Mouse (Mus musculus): ENCODE measurements at regions not wholly inside any gene's neighbourhood (a gene's known extent, or its start where the extent isn't known, plus 50 kb on each side); places are given as distances from the start of the nearest gene placed in this dataset.

DNA sequence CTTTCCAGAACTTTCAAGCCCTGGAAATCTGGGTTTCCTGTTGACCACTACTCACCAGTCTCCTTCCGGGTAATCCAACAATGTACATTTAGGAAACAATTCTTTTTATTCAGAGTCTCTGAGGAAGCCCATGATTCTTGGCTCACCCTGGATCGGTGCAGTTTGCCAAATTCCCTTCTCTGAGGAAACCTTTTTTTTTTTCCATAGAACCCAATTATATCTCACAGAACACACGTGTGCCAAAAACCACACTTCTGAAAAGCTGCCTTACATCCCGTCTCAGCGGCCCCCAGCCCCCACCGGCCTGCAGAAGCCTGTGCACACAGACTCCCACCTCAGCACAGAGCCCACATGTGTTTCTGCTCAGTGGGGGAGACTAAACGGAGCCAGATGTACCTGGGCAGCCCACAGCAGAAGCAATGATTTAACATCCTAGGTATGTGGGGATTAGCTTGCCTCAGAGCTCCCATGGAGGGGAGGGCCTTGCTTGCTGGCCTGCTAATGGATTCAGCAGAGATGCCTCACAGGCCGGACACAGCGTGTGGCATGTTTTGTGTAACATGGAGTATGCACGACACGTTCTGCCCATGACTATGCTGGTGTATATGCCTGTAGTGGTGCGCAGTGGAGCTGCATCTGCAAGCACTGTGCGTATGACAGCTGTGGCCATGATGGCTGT lies 413.7 kb downstream of the Rps24 start:
- Histone ChIP-seq H3K36me3 (ENCODE audit: control insufficient read depth, insufficient read depth, low read length) (no peaks in the 10 kb centered on the region), H3K27ac (ENCODE audit: insufficient read depth, low read depth, low read length) (no peak overlapping the region), H3K27me3 (ENCODE audit: control insufficient read depth, insufficient read depth, low read length) (no peaks in the 10 kb centered on the region), H3K4me3 (ENCODE audit: low read depth, low read length) (no peak overlapping the region), H3K4me1 (ENCODE audit: control insufficient read depth, insufficient read depth, insufficient read length, low read length) (no peaks in the 10 kb centered on the region)
- WGBS = 79% methylated on average over 13 of the region's 13 CpGs
- TF ChIP-seq CTCF (IDR thresholded peaks at IDR 0.05; ENCODE audit: extremely low read depth, insufficient read length, insufficient replicate concordance, low read depth, low read length) (no peak), POLR2A (IDR thresholded peaks at IDR 0.05; ENCODE audit: low read depth, low read length) (no peak)

DNA sequence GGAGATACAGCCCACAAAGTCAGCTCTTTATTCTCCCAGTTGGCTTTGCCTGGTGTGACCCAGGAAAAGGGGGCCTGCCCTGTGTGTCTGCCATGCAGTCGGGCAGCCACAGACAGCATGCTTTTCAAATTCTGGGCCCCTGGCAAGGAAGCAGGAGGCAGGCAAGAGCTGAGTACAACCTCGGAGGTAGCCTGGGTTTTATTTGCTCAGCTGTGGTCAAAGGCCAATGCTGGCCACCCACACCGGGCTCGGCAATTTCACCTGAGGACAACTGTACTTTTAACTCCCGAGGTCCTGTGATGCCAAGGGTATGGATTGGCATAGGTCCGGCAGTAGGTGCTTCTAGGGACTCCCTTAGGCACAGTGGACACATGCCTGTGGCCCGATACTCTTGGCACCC lies 414.8 kb downstream of the Rps24 start:
- Histone ChIP-seq H3K4me3 (ENCODE audit: low read depth, low read length) (no peak overlapping the region), H3K27ac (ENCODE audit: insufficient read depth, low read depth, low read length) (no peak overlapping the region), H3K36me3 (ENCODE audit: control insufficient read depth, insufficient read depth, low read length) (no peaks in the 10 kb centered on the region), H3K27me3 (ENCODE audit: control insufficient read depth, insufficient read depth, low read length) (no peaks in the 10 kb centered on the region), H3K4me1 (ENCODE audit: control insufficient read depth, insufficient read depth, insufficient read length, low read length) (no peaks in the 10 kb centered on the region)
- TF ChIP-seq POLR2A (IDR thresholded peaks at IDR 0.05; ENCODE audit: low read depth, low read length) = no peak
- TF ChIP-seq CTCF (IDR thresholded peaks at IDR 0.05; ENCODE audit: extremely low read depth, insufficient read length, insufficient replicate concordance, low read depth, low read length) = no peak
- 30% methylated on average over 7 of the region's 7 CpGs for WGBS

DNA sequence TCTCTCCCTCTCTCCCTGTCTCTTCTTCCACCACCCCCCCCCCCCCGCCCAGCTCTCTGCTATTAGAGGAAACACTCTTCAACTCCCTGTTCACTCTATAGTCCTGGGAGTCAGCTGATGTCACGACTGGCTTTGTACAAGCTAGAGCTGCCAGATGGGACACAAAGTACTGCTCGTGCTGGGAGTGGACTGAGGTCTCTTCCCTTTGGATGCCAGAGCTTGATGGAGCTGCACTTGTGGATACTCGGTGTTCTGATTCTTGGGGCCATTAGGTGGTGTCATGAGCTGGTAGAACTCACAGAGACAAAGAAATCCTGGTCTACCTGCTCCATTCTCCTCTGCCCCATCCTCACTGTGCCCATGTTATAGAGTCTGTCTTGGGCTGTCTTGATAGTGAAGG lies 415.9 kb downstream of the Rps24 start:
- 7% methylated on average over 3 of the region's 4 CpGs for WGBS
- H3K36me3 ChIP-seq (ENCODE audit: control insufficient read depth, insufficient read depth, low read length) = no peaks in the 10 kb centered on the region
- H3K4me3 ChIP-seq (ENCODE audit: low read depth, low read length) = no peak overlapping the region
- no peak overlapping the region for H3K27ac ChIP-seq (ENCODE audit: insufficient read depth, low read depth, low read length)
- TF ChIP-seq CTCF (IDR thresholded peaks at IDR 0.05; ENCODE audit: extremely low read depth, insufficient read length, insufficient replicate concordance, low read depth, low read length) = no peak
- no peak for TF ChIP-seq POLR2A (IDR thresholded peaks at IDR 0.05; ENCODE audit: low read depth, low read length)
- no peaks in the 10 kb centered on the region for H3K4me1 ChIP-seq (ENCODE audit: control insufficient read depth, insufficient read depth, insufficient read length, low read length)
- H3K27me3 ChIP-seq (ENCODE audit: control insufficient read depth, insufficient read depth, low read length) = no peaks in the 10 kb centered on the region

DNA sequence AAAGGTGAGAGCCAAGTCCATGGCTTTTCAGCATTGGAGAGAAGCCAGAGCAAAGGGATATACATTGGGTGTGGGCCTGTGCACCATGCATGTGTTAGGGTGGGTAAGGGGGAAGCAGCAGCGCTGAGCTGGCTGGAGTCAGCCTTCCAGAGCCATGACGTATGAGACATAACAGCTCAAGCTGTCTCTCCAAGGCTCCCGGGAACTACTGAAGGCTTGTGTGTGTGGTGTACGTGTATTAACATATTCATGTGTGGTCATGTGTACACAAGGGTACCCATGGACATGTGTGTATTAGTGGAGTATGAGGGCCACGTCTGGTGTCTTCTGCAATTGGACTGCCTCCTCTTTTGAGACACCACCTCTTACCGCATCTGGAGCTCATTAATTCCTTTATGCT lies 417.8 kb downstream of the Rps24 start:
- TF ChIP-seq CTCF (IDR thresholded peaks at IDR 0.05; ENCODE audit: extremely low read depth, insufficient read length, insufficient replicate concordance, low read depth, low read length) (no peak), POLR2A (IDR thresholded peaks at IDR 0.05; ENCODE audit: low read depth, low read length) (no peak)
- Histone ChIP-seq H3K4me1 (ENCODE audit: control insufficient read depth, insufficient read depth, insufficient read length, low read length) (no peaks in the 10 kb centered on the region), H3K4me3 (ENCODE audit: low read depth, low read length) (no peak overlapping the region), H3K27ac (ENCODE audit: insufficient read depth, low read depth, low read length) (no peak overlapping the region), H3K27me3 (ENCODE audit: control insufficient read depth, insufficient read depth, low read length) (no peaks in the 10 kb centered on the region), H3K36me3 (ENCODE audit: control insufficient read depth, insufficient read depth, low read length) (no peaks in the 10 kb centered on the region)
- WGBS = 68% methylated on average over 6 of the region's 6 CpGs

DNA sequence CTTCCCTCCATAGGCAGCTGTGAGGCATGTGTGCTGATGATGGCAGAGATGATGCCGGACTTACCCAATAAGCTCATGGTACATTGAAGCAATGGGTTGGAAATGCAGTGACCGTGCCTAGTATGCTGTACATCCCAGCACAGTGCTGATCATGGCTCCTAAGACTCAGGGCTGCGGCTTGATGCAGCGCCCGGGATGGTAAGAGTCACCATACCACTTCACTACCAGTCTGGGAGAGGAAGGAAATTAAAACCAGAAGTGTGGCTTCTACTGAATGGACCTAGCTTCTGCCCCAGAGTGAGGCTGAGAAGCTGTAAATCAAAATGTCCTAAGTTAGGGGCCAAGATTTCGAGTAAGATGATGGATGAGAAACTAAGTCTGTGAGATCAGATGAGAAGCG lies 420.0 kb downstream of the Rps24 start:
- H3K27ac ChIP-seq (ENCODE audit: insufficient read depth, low read depth, low read length) = no peak overlapping the region
- no peaks in the 10 kb centered on the region for H3K27me3 ChIP-seq (ENCODE audit: control insufficient read depth, insufficient read depth, low read length)
- no peaks in the 10 kb centered on the region for H3K4me1 ChIP-seq (ENCODE audit: control insufficient read depth, insufficient read depth, insufficient read length, low read length)
- no peak for TF ChIP-seq CTCF (IDR thresholded peaks at IDR 0.05; ENCODE audit: extremely low read depth, insufficient read length, insufficient replicate concordance, low read depth, low read length)
- no peak for TF ChIP-seq POLR2A (IDR thresholded peaks at IDR 0.05; ENCODE audit: low read depth, low read length)
- no peaks in the 10 kb centered on the region for H3K36me3 ChIP-seq (ENCODE audit: control insufficient read depth, insufficient read depth, low read length)
- 74% methylated on average over 7 of the region's 7 CpGs for WGBS
- H3K4me3 ChIP-seq (ENCODE audit: low read depth, low read length) = no peak overlapping the region

DNA sequence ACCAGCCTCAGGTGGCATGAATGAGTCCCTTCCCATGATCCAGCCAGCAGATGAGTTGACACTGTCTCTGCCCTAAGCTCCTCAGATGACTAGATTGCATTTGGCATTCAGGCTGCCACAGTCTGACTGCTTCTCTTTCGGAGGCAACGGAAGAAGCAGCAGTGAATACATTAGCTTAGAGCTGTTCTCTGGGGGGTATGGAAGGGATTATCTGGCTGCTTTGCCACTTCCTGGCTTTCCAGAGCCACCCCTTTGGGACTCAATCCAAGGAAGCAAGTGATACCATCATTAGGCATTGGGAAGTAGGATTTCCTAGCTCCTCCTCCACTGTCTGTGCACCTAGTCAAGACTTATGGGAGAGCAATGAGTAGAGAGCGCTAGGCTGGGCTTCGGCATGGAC lies 421.5 kb downstream of the Rps24 start:
- H3K27me3 ChIP-seq (ENCODE audit: control insufficient read depth, insufficient read depth, low read length) = no peaks in the 10 kb centered on the region
- no peaks in the 10 kb centered on the region for H3K36me3 ChIP-seq (ENCODE audit: control insufficient read depth, insufficient read depth, low read length)
- no peak overlapping the region for H3K27ac ChIP-seq (ENCODE audit: insufficient read depth, low read depth, low read length)
- 95% methylated on average over 4 of the region's 4 CpGs for WGBS
- TF ChIP-seq CTCF (IDR thresholded peaks at IDR 0.05; ENCODE audit: extremely low read depth, insufficient read length, insufficient replicate concordance, low read depth, low read length) (no peak), POLR2A (IDR thresholded peaks at IDR 0.05; ENCODE audit: low read depth, low read length) (no peak)
- no peak overlapping the region for H3K4me3 ChIP-seq (ENCODE audit: low read depth, low read length)
- no peaks in the 10 kb centered on the region for H3K4me1 ChIP-seq (ENCODE audit: control insufficient read depth, insufficient read depth, insufficient read length, low read length)

DNA sequence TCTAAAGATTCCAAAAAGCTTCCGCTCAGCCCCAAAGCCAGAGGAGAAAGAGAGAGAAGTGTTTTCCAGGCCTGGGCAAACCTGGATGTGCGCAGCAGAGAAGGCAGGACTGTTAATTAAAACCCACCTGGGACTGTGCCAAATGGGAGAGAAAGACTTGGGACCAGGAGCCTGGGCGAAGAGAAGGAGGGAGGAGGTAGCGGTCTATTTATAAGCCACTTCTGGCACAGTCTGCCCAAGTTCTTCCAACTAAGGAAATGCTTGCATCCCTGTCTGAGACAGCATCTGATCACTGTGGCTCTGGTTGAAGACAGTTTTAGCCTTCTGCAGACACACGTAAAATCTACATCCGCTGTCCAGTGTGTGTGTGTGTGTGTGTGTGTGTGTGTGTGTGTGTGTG lies 424.7 kb downstream of the Rps24 start:
- Histone ChIP-seq H3K27me3 (ENCODE audit: control insufficient read depth, insufficient read depth, low read length) (no peaks in the 10 kb centered on the region), H3K4me1 (ENCODE audit: control insufficient read depth, insufficient read depth, insufficient read length, low read length) (no peaks in the 10 kb centered on the region), H3K4me3 (ENCODE audit: low read depth, low read length) (no peak overlapping the region), H3K27ac (ENCODE audit: insufficient read depth, low read depth, low read length) (no peak overlapping the region), H3K36me3 (ENCODE audit: control insufficient read depth, insufficient read depth, low read length) (no peaks in the 10 kb centered on the region)
- TF ChIP-seq CTCF (IDR thresholded peaks at IDR 0.05; ENCODE audit: extremely low read depth, insufficient read length, insufficient replicate concordance, low read depth, low read length) = no peak
- TF ChIP-seq POLR2A (IDR thresholded peaks at IDR 0.05; ENCODE audit: low read depth, low read length) = no peak
- WGBS = 72% methylated on average over 6 of the region's 6 CpGs

Measured in small intestine, adult 2 months (tissue).